20 mouse cellular contexts compared by ENCODE assay signal in the genomic region with DNA sequence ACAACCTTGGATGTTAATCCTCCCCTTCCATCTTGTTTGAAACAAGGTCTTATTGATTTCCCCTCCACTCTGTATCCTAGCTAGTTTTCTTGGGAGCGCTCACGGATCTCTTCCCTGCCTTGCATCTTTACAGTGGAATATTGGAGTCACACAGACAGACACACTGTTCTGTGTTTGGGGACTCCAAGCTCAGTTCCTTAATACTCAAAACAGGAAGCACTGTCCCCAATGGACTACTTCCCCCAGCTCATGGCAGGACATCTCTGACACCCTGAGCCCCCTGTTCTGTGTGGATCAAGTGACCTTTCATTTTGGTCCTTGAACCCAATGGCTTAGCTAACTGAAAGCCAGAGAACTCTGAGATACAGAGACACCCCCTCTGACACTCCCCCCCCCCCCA. TPM values are rescaled to one million over a fixed set of nuclear protein-coding genes. Genes with fewer than 3 reads are reported as not detected.
DNase-seq lines count a peak whose midpoint lies in the region; ATAC-seq lines count a peak whose summit lies in the region.
"Had no signal": no experiment of that assay in that cellular context is flagged by ENCODE, and none has a peak within 500 bp of the region (broad histone marks: within the 10 kb centered on the region; RNA-seq: fewer than 3 reads in every experiment).

No protein-coding gene starts in this region.

- ATAC-seq in megakaryocyte, adult 5-6 weeks (ENCODE audit: poor library complexity, severe bottlenecking) = peak; percentile 49
- ATAC-seq: forebrain, embryonic 16.5 days had no signal

- WGBS in hindbrain, embryonic 10.5 days = 87% methylated on average over 2 of the region's 2 CpGs

- peaks cover 8% of the 10 kb centered on the region; the same call in 1 of the 2 replicates for H3K4me1 ChIP-seq in brown adipose tissue, adult 24 weeks (ENCODE audit: control insufficient read depth, insufficient read depth, insufficient read length, low read length)
- H3K4me1 ChIP-seq in hindbrain, embryonic 10.5 days (replicated peaks) = 0 out of 2 replicates have a peak, but pooled peaks cover 7% of the 10 kb centered on the region

- no peaks in the 10 kb centered on the region for H3K27me3 ChIP-seq in hindbrain, embryonic 10.5 days (ENCODE audit: insufficient read depth, poor library complexity, severe bottlenecking)
- H3K27me3 ChIP-seq: embryonic facial prominence, embryonic 13.5 days; forebrain, embryonic 12.5 days had no signal

- no peaks in the 10 kb centered on the region for H3K9me3 ChIP-seq in hindbrain, embryonic 10.5 days
- H3K9me3 ChIP-seq: embryonic facial prominence, embryonic 13.5 days; forebrain, embryonic 12.5 days; heart, embryonic 10.5 days had no signal

- H3K4me3 ChIP-seq in brown adipose tissue, adult 24 weeks (ENCODE audit: insufficient read depth, low read depth, low read length) = no peak overlapping the region
- H3K4me3 ChIP-seq in hindbrain, embryonic 10.5 days = no peak overlapping the region
- H3K4me3 ChIP-seq: embryonic facial prominence, embryonic 13.5 days; forebrain, embryonic 12.5 days; heart, embryonic 10.5 days had no signal

- peak overlapping the region; percentile 62 for H3K27ac ChIP-seq in brown adipose tissue, adult 24 weeks (replicated peaks; ENCODE audit: low read depth, low read length)
- H3K27ac ChIP-seq in hindbrain, embryonic 10.5 days = no peak overlapping the region
- H3K27ac ChIP-seq: embryonic facial prominence, embryonic 13.5 days; forebrain, embryonic 12.5 days; heart, embryonic 10.5 days; hindbrain, embryonic 14.5 days had no signal

- H3K36me3 ChIP-seq in hindbrain, embryonic 10.5 days = peaks cover 11% of the 10 kb centered on the region

- peak; percentile 93 for DNase-seq in heart, adult 11 months
- no peak for DNase-seq in heart, postnatal 4 days
- no peak for DNase-seq in cerebellum, adult 8-10 months
- no peak for DNase-seq in urinary bladder, adult 2 months (ENCODE audit: low spot score)
- DNase-seq in hindbrain, embryonic 10.5 days (ENCODE audit: low spot score) = no peak
- DNase-seq: adrenal gland, postnatal 10 days; cerebellum, adult 2 months; cerebellum, postnatal 14 days; gastrocnemius, postnatal 25 days; heart, postnatal 10 days had no signal

RNA-seq across cellular contexts. Expression of a gene that starts 6.9 kb away (rescaled TPM):
- total RNA-seq in heart, postnatal 4 days (2021) = under 1 TPM; 0.71 to 0.92 TPM
- 5.4 and 5.7 TPM in 2 replicates for polyA plus RNA-seq in brown adipose tissue, adult 24 weeks (2012; ENCODE audit: insufficient read depth, insufficient read length, missing spikeins)
- total RNA-seq in megakaryocyte, adult 5-6 weeks (2015) = not detected in 2 replicates
- not detected in 2 replicates for total RNA-seq in megakaryocyte, adult 5-6 weeks (2017)
- polyA plus RNA-seq in urinary bladder, adult 2 months (2012; rRNA removed) = 0.34 and 1.5 TPM in 2 replicates
- 0.71 and 1.2 TPM in 2 replicates for polyA plus RNA-seq in hindbrain, embryonic 10.5 days (2016; fragmentation: Nextera tagmentation; extraction: Ambion mirVana)
- total RNA-seq: hematopoietic stem cell, adult 5-6 weeks; MEL had no signal
- polyA plus RNA-seq: forebrain, embryonic 16.5 days had no signal

RNA-seq across cellular contexts. Expression of a gene that starts 47.3 kb away (rescaled TPM):
- total RNA-seq in heart, postnatal 4 days (2021) = 1 to 10 TPM; 1.4 to 1.9 TPM
- polyA plus RNA-seq in brown adipose tissue, adult 24 weeks (2012; ENCODE audit: insufficient read depth, insufficient read length, missing spikeins) = 1.1 and 1.2 TPM in 2 replicates
- total RNA-seq in megakaryocyte, adult 5-6 weeks (2015) = 0.11 TPM in 1 of 2 replicates, not detected in the other
- 0.12 and 0.26 TPM in 2 replicates for total RNA-seq in megakaryocyte, adult 5-6 weeks (2017)
- polyA plus RNA-seq in urinary bladder, adult 2 months (2012; rRNA removed) = 9.1 and 11.1 TPM in 2 replicates
- 0.40 and 0.58 TPM in 2 replicates for polyA plus RNA-seq in hindbrain, embryonic 10.5 days (2016; fragmentation: Nextera tagmentation; extraction: Ambion mirVana)
- total RNA-seq: MEL had no signal
- polyA plus RNA-seq: C2C12 had no signal
